Mouse (Mus musculus) forebrain, embryonic 10.5 days (tissue): ENCODE data around the gene Hoxb7. TPM values are rescaled to one million over a fixed set of nuclear protein-coding genes. Genes with fewer than 3 reads are reported as not detected.

Experiments used
- DNase-seq: peaks from one replicate; pipeline ENCODE4 v3.0.0-alpha.2; 2017; ENCODE audit warnings: low spot score; ENCODE audit errors: extremely low spot score
- H3K27ac ChIP-seq: fragments of 300-500 bp; sonication (generic); 2 replicates; pipeline ENCODE4 v1.5.1; 2016; ENCODE audit warnings: mild to moderate bottlenecking
- H3K27me3 ChIP-seq: fragments of 300-500 bp; sonication (generic); 2 replicates; pipeline ENCODE4 v1.6.1; 2016; ENCODE audit warnings: mild to moderate bottlenecking; ENCODE audit not compliant: poor library complexity, severe bottlenecking
- H3K36me3 ChIP-seq: fragments of 300-500 bp; sonication (generic); replicated peaks from 2 replicates; pipeline ENCODE4 v1.6.1; 2016; ENCODE audit warnings: mild to moderate bottlenecking, moderate library complexity
- H3K4me1 ChIP-seq: fragments of 300-500 bp; sonication (generic); 2 replicates; pipeline ENCODE4 v1.6.1; 2016
- H3K4me3 ChIP-seq: fragments of 300-500 bp; sonication (generic); 2 replicates; pipeline ENCODE4 v1.5.1; 2016; ENCODE audit warnings: mild to moderate bottlenecking, moderate library complexity
- H3K9me3 ChIP-seq: fragments of 300-500 bp; sonication (generic); 2 replicates; pipeline ENCODE4 v1.6.1; 2016; ENCODE audit warnings: mild to moderate bottlenecking, moderate library complexity
- WGBS: fragments of 180-500 bp; shearing (Covaris S2); methylation state at CpG from one replicate; pipeline ENCODE4 v1.1.7; 2016; 5-methylcytosine and 5-hydroxymethylcytosine counted together
- polyA plus RNA-seq: library from polyadenylated mRNA; unstranded; fragments of >200 nt; fragmentation: Nextera tagmentation; extraction: Ambion mirVana; gene quantifications from 2 replicates; pipeline ENCODE4 v1.2.1, GENCODE M21; 2016

Hoxb7 gene
- polyA plus RNA-seq, 1 experiment from 2014 or later: not detected

DNA sequence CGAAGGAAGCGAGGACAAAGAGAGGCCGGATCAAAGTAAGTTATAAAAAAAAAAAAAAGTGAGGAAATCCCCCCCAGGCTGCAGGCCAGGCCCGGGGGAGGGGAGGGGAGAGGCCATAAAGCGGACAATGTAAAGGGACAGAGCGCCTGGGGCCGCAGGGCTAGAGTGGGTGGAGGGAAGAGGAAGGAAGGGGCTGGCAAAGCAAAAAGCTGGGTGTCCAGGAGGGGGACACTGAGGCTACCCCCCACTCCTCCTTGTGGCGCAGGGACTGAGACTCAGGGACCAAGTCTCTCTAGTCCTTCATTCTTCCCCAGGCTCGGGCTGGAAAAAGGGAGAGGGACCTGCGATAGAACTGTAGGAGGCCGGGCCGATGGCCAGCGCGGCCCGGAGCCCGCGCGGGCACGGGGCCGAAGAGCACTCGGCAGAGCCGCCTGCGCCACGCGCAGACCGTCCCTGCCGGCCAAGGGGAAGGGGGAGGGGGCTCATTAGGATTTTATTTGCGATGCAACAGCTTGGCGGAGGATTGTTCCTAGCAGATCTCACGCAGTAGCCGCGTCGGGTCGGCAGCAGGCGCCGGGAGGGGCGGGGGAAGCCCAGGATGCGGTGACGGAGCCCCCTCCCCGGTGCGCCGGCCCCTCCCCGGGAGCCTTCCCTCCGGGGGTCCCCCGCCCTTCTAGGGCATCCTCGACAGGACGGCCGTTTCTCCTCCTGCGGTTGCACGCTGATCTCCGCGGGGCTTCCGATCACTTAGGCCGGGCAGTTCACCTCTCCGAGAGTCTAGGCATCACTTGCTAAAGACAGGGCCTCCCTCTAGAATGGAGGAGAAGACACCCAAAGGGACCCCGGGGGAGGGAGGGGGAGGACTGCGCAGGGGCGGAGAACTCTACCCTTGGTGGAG, 14.2 kb upstream of the Hoxb7 start:
- WGBS: 0% methylated on average over 57 of the region's 58 CpGs
- Histone ChIP-seq H3K4me1 (peaks cover 18% of the 10 kb centered on the region), H3K27ac (no peak overlapping the region), H3K36me3 (no peaks in the 10 kb centered on the region), H3K27me3 (peaks cover 100% of the 10 kb centered on the region), H3K4me3 (no peak overlapping the region), H3K9me3 (no peaks in the 10 kb centered on the region)
- DNase-seq: no peak

DNA sequence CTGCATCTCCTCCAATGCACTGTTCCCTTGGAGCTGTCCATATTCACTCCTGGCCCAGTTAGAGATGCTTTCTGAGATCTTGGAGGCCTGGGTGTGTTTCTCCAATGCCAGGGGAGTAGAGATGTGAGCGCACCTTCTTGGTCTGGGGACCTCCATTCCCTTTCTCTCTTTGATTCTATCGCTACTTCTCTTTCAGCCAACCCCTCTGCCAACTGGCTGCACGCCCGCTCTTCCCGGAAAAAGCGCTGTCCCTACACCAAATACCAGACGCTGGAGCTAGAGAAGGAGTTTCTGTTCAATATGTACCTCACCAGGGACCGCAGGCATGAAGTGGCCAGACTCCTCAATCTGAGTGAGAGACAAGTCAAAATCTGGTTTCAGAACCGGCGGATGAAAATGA, 12.0 kb upstream of the Hoxb7 start:
- Histone ChIP-seq H3K36me3 (no peaks in the 10 kb centered on the region), H3K9me3 (no peaks in the 10 kb centered on the region), H3K4me1 (peaks cover 18% of the 10 kb centered on the region), H3K27ac (no peak overlapping the region), H3K27me3 (peaks cover 100% of the 10 kb centered on the region), H3K4me3 (no peak overlapping the region)
- WGBS: 3% methylated on average over 10 of the region's 10 CpGs
- DNase-seq: no peak

DNA sequence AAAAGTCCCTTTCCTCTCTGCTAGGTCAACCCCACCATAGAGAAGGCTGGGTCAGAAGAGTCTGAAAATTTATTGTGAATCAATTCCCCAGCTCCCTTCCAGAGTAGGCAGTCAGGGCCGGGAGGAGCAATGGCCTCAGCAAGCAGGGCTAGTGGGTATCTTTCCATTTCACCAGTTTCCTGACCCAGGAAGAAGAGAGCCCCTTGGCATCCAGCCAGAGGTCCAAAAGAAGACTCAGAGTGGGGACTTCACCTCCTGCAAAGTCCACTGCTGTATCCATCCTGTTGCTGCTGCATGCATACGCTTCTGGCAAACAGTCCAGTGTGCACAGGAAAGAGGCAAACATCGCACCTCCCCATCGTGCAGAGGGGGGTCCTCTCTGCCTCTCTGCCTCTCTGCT, 10.5 kb upstream of the Hoxb7 start:
- peaks cover 100% of the 10 kb centered on the region for H3K27me3 ChIP-seq
- WGBS: 3% methylated on average over 4 of the region's 4 CpGs
- no peak overlapping the region for H3K4me3 ChIP-seq
- peaks cover 15% of the 10 kb centered on the region for H3K4me1 ChIP-seq
- DNase-seq: no peak
- H3K27ac ChIP-seq: no peak overlapping the region
- no peaks in the 10 kb centered on the region for H3K36me3 ChIP-seq
- no peaks in the 10 kb centered on the region for H3K9me3 ChIP-seq

- no peak overlapping the region for H3K4me3 ChIP-seq
- H3K36me3 ChIP-seq: no peaks in the 10 kb centered on the region
- 1% methylated on average over 35 of the region's 35 CpGs for WGBS
- no peaks in the 10 kb centered on the region for H3K9me3 ChIP-seq
- peaks cover 1% of the 10 kb centered on the region for H3K4me1 ChIP-seq
- H3K27me3 ChIP-seq: peaks cover 100% of the 10 kb centered on the region
- H3K27ac ChIP-seq: no peak overlapping the region
- no peak for DNase-seq
These were observed 9.0 kb upstream of the Hoxb7 start for GRCm38 (mm10) chr11:96277151-96278044.

DNA sequence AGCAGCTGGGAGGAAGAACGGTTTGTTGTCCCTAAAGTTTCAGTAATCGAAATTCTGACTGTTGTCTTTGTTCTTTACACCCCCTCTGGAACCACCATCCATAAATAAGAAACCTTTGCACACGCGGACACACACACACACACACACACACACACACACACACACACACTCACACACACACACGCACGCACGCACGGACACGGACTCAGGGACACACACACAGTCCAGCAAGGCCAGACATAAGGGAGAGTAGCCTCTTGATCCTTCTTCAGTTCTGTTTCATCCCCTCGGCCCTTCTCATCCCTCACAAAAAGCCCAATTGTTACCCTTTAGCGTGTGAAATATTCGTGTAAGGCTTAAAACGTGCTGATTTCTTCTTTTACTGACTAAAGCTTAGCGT, 8.1 kb upstream of the Hoxb7 start:
- no peaks in the 10 kb centered on the region for H3K36me3 ChIP-seq
- H3K4me3 ChIP-seq: no peak overlapping the region
- peaks cover 100% of the 10 kb centered on the region for H3K27me3 ChIP-seq
- H3K9me3 ChIP-seq: no peaks in the 10 kb centered on the region
- no peak overlapping the region for H3K27ac ChIP-seq
- 15% methylated on average over 14 of the region's 14 CpGs for WGBS
- no peak for DNase-seq
- peaks cover 7% of the 10 kb centered on the region; the same call in 1 of the 2 replicates for H3K4me1 ChIP-seq

GRCm38 (mm10) chr11:96278773-96279172, 7.7 kb upstream of the Hoxb7 start:
- Histone ChIP-seq H3K27ac (no peak overlapping the region), H3K36me3 (no peaks in the 10 kb centered on the region), H3K4me1 (peaks cover 9% of the 10 kb centered on the region), H3K27me3 (peaks cover 100% of the 10 kb centered on the region), H3K4me3 (no peak overlapping the region), H3K9me3 (no peaks in the 10 kb centered on the region)
- DNase-seq: peak; percentile 87
- WGBS: under 1% methylated on average over 9 of the region's 9 CpGs

DNA sequence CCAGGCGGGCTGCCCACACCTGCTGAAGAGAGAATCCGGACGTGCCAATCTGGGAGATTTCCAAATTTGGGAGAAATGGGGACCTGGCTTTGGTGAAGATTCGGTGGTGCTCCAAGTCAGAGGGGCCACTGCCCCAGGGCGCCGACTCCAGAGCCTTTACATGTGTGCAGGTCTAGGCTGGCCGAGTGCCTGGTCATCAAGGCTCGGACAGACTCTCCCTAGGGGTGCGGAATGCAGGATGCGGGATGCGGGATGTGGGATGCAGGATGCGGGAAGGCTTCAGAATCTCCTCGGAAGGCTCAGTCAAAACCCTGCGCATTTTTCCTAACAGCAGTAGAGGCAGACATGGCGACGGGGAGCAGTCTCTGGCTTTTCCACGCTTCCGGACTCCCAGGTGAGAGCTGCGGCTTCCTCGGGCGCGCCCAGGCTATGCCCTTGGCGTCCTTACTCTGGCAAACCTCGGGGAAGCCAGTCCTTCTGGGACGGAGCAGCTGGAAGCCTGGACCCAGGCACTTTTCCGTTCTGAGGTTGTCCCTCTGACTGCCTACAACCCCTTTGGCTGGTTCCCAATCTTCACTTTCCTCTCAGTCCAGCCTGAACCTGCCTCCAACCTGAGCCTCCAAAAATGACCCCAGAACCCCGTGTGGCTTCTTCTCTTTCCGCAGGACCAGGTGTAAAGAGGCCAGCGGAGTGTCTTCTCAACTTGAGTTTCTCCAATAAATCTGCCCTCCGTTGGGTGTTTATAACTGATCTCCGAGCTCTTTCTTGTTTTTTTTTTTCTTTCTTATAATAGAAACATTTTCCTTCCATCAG, 6.8 kb upstream of the Hoxb7 start:
- Histone ChIP-seq H3K27me3 (peaks cover 100% of the 10 kb centered on the region), H3K27ac (no peak overlapping the region), H3K4me1 (peaks cover 17% of the 10 kb centered on the region), H3K36me3 (no peaks in the 10 kb centered on the region), H3K4me3 (no peak overlapping the region), H3K9me3 (no peaks in the 10 kb centered on the region)
- no peak for DNase-seq
- WGBS: 2% methylated on average over 31 of the region's 31 CpGs

DNA sequence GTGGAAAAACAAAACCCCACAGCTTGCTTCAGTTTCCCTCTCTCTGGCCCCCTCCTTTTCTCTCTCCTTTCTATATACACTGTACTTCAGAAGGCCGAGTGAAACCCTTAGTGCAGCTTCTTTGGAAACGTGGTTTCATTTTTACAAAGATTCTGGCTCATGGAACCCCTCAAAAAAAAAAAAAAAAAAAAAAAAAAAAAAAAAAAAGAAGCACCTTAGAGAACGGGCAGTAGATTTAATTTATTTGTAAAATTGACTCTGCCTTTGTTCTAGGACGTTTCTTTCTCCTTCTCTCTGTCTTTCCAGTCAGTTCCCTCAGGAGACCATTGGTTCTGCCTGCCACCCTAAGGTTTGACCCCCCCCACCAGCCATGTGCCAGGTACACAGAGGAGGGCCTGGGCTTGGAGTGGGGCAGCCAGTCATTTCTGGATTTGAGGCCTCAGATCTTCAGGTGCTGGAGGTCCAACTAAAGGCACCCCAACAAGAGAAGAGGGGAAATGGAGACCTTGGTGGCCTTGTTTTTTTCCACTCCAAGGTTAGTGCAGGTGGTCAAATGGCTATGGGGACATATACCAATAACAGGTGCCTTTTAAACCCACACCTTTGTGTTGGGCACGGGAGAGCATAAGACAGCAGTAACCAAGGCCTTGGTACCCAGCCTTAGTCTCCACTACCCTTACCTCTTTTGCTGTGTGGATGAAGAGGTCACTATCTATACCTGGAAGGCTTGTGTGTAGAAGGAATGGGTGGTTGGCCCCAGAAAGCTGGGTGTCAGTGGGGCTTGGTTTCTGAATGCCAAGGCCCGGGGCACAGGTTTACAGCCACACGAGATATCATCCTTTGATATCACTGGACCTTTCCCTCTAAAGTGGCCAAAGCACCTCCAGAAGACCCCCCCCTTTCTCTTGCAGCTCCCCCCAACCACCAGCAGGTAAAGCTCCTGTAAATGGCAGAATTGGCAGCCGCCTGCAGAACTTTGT, 5.7 kb upstream of the Hoxb7 start:
- no peaks in the 10 kb centered on the region for H3K9me3 ChIP-seq
- no peak for DNase-seq
- H3K36me3 ChIP-seq: no peaks in the 10 kb centered on the region

DNA sequence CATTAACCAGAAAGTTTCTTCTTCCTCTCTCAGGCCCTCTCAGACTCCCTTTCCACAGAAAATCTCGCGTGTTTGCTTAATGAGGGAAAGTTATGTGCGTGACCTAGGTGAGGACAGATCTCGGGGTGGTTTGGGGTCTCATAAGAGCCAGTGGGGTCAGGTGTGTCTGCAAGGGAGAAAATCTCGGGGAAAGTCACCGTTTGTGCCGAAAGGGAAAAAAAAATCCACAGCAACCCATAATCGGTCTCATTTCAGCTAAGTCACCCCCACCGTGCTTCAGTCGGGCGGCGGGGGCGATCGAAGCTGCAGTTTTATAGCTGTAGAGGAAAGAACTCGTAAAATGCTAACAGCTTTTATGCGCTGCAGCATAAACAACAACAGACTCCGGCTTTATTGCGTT, 5.0 kb upstream of the Hoxb7 start:
- no peak overlapping the region for H3K4me3 ChIP-seq
- WGBS: 4% methylated on average over 18 of the region's 18 CpGs
- H3K4me1 ChIP-seq: peaks cover 28% of the 10 kb centered on the region
- H3K27ac ChIP-seq: no peak overlapping the region
- H3K36me3 ChIP-seq: no peaks in the 10 kb centered on the region
- no peaks in the 10 kb centered on the region for H3K9me3 ChIP-seq
- no peak for DNase-seq
- H3K27me3 ChIP-seq: peaks cover 100% of the 10 kb centered on the region

More for the DNA sequence above, 5.7 kb upstream of the Hoxb7 start:
- peaks cover 100% of the 10 kb centered on the region for H3K27me3 ChIP-seq
- no peak overlapping the region for H3K27ac ChIP-seq
- 5% methylated on average over 8 of the region's 8 CpGs for WGBS
- H3K4me1 ChIP-seq: peaks cover 25% of the 10 kb centered on the region
- no peak overlapping the region for H3K4me3 ChIP-seq

DNA sequence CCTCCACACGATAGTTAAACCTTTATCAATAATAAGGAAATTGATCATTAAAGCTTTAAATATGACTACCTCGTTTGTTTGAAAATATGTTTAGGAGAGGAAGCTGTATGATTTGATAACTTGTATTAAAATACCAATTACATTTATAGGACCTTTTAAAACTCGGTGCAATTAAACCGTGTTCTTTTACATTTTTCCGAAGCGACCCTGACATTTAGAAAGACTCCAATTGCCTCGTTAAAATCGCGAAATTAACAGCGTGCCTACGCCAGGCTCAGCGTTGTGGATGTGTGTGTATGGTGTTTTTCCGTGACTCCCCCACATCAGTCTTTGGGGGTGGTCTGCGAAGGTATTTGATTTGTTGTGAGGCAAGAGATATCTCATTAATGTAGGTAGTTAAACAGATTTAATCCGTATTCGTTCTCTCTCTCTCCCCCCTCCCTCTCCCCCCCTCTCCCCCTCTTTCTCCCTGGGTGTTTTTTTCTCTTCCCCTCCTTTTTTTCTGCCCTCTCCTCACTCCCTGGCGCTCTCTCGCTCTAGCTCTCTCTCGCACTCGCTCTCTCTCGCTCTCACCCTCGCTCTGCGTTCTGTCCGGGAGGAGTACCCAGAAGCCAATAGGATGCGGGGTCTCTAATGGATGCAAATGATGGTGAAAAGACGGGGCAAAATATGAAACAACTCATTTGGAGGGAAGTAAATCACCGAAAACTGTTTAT, 4.4 kb upstream of the Hoxb7 start, which contains the start of gene Hoxb8:
TSS of gene Hoxb8 (plus strand) at position 51 of the 716 bp plus-strand sequence.
- H3K4me1 ChIP-seq: peaks cover 34% of the 10 kb centered on the region
- H3K27ac ChIP-seq: no peak within 1 kb of the TSS
- no peak for DNase-seq
- WGBS: 1% methylated on average over 27 of the region's 27 CpGs
- H3K27me3 ChIP-seq: peaks cover 100% of the 10 kb centered on the region
- H3K9me3 ChIP-seq: no peaks in the 10 kb centered on the region
- H3K36me3 ChIP-seq: no peaks in the 10 kb centered on the region
- H3K4me3 ChIP-seq: no peak within 1 kb of the TSS

DNA sequence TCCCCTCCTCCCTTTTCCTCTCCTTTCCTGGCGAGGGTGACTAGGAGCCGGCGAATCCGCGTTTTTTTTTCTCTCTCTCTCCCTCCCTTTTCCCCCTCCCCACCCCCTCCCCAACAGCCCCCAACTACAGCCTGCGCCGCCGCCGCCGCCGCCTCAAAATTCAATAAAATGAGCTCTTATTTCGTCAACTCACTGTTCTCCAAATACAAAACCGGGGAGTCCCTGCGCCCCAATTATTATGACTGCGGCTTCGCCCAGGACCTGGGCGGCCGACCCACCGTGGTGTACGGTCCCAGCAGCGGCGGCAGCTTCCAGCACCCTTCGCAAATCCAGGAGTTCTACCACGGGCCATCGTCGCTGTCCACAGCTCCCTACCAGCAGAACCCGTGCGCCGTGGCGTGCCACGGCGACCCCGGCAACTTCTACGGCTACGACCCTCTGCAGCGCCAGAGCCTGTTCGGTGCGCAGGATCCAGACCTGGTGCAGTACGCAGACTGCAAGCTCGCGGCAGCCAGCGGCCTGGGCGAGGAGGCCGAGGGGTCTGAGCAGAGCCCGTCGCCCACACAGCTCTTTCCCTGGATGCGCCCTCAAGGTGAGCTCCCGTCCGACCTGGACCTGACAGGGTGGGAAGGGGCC, 3.5 kb upstream of the Hoxb7 start:
- H3K4me3 ChIP-seq: no peak overlapping the region
- peaks cover 100% of the 10 kb centered on the region for H3K27me3 ChIP-seq
- no peak for DNase-seq
- no peak overlapping the region for H3K27ac ChIP-seq
- peaks cover 36% of the 10 kb centered on the region for H3K4me1 ChIP-seq
- under 1% methylated on average over 49 of the region's 49 CpGs for WGBS
- H3K9me3 ChIP-seq: no peaks in the 10 kb centered on the region
- no peaks in the 10 kb centered on the region for H3K36me3 ChIP-seq
